Mouse (Mus musculus): ENCODE results near the gene 2410131K14Rik. TPM values are rescaled to one million over a fixed set of nuclear protein-coding genes. Genes with fewer than 3 reads are reported as not detected.

The 2410131K14Rik gene
- 4.5 TPM for polyA plus RNA-seq (2017; shearing (Covaris generic))

DNA sequence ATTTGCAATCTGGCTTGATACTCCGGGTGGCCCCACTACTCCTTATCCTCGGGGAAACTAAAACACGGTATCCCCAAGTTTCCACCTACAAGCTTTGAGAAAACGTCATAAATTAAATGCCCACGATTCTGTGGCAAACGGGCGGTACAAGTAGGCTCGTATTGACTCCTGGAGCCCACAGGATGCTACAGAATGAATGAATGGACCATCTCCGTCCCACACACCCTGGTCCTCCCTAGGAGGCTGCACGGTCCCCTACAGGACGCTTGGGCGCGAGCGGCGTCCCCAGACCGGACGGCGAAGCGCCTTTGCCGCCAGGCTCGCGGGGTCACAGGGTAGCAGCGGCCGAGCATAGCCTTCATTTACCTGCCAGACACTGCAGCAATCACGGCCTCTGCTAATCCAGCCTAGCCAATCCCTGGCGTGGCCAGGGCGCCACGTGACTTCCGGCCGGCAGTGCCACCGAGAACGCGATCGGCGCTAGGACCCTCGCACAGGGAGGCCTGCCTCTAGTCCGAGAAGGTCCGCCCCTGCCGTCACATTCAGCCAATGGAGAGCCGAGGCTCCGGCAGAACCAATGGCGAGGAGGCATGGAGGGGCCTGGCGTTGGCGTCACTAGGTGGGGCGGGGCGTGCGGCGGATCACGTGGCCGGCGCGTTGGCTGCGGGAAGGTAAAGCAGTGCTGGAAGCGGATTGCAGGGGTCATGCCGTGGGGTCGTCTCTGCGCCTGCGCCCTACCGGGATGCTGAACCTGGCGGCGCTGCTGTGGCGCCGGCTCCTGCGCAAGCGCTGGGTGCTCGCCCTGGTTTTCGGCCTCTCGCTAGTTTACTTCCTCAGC lies at the start of gene 2410131K14Rik, which contains the start of gene Rnft2:
Gene 2410131K14Rik (plus strand): TSS at position 622 of the 838 bp plus-strand sequence.
Gene Rnft2 (minus strand): TSS at position 511 of the 838 bp plus-strand sequence.

Other genes starting within 250 kb of the 2410131K14Rik start
- gene Tesc, start 217.5 kb upstream of the 2410131K14Rik start, polyA plus RNA-seq (2017; shearing (Covaris generic)), result 61.9 TPM
- 18.7 TPM for gene Fbxw8, start 89.8 kb upstream of the 2410131K14Rik start, polyA plus RNA-seq (2017; shearing (Covaris generic))
- gene Hrk, start 80.6 kb upstream of the 2410131K14Rik start, polyA plus RNA-seq (2017; shearing (Covaris generic)), result 0.16 TPM
- gene Rnft2, start 111 bp upstream of the 2410131K14Rik start, polyA plus RNA-seq (2017; shearing (Covaris generic)), result 1.0 TPM